Mouse (Mus musculus) heart, postnatal 0 days (tissue): ENCODE measurements at regions not wholly inside any gene's neighbourhood (a gene's known extent, or its start where the extent isn't known, plus 50 kb on each side); places are given as distances from the start of the nearest gene placed in this dataset.
A peak's percentile ranks its signal among the peaks of the same experiment; 100 is the strongest.

Experiments
- ATAC-seq: fragments of 200-750 bp; cut with Nextera tagmentation; 2 replicates; pipeline ENCODE4 v1.8.0; 2017; ENCODE audit warnings: low read depth, moderate number of reproducible peaks, moderate library complexity; ENCODE audit not compliant: insufficient read depth
- DNase-seq: peaks from one replicate; pipeline ENCODE4 v3.0.0-alpha.2; 2016; ENCODE audit warnings: low spot score
- H3K27ac ChIP-seq: fragments of 300-500 bp; sonication (generic); 2 replicates; pipeline ENCODE4 v1.5.1; 2014; ENCODE audit warnings: low read depth, mild to moderate bottlenecking
- H3K27me3 ChIP-seq: fragments of 300-500 bp; sonication (generic); 2 replicates; pipeline ENCODE4 v1.6.1; 2014; ENCODE audit warnings: low read length, mixed read lengths; ENCODE audit not compliant: control insufficient read depth, insufficient read depth
- H3K36me3 ChIP-seq: fragments of 300-500 bp; sonication (generic); replicated peaks from 2 replicates; pipeline ENCODE4 v1.6.1; 2014; ENCODE audit warnings: low read length, mixed read lengths; ENCODE audit not compliant: control insufficient read depth, insufficient read depth
- H3K4me1 ChIP-seq: fragments of 300-500 bp; sonication (generic); 2 replicates; pipeline ENCODE4 v1.6.1; 2014; ENCODE audit warnings: antibody characterized with exemption; ENCODE audit not compliant: control insufficient read depth, insufficient read depth
- H3K4me2 ChIP-seq: fragments of 300-500 bp; sonication (generic); 2 replicates; pipeline ENCODE4 v1.6.1; 2014; ENCODE audit warnings: low read depth, mild to moderate bottlenecking, low read length, moderate library complexity
- H3K4me3 ChIP-seq: fragments of 300-500 bp; sonication (generic); 2 replicates; pipeline ENCODE4 v1.5.1; 2014; ENCODE audit warnings: low read depth, low read length
- H3K9ac ChIP-seq: fragments of 300-500 bp; sonication (generic); replicated peaks from 2 replicates; pipeline ENCODE4 v1.6.1; 2014; ENCODE audit warnings: low read depth, low read length, mixed read lengths
- H3K9me3 ChIP-seq: fragments of 300-500 bp; sonication (generic); replicated peaks from 2 replicates; pipeline ENCODE4 v1.6.1; 2016; ENCODE audit warnings: low read length; ENCODE audit not compliant: control insufficient read depth
- CTCF ChIP-seq: IDR thresholded peaks from 2 replicates; pipeline ENCODE4 v1.5.1; 2016; ENCODE audit warnings: antibody characterized with exemption, control low read depth, low read depth
- EP300 ChIP-seq: IDR thresholded peaks from 2 replicates; pipeline ENCODE4 v1.6.1; 2016; ENCODE audit warnings: antibody characterized with exemption, low read depth
- WGBS: fragments of 180-500 bp; shearing (Covaris S2); extraction: QIAGEN DNeasy Blood & Tissue Kit; methylation state at CpG from one replicate; pipeline ENCODE4 v1.1.7; 2014; 5-methylcytosine and 5-hydroxymethylcytosine counted together

- Histone ChIP-seq H3K4me1 (peaks cover 19% of the 10 kb centered on the region), H3K36me3 (no peaks in the 10 kb centered on the region), H3K4me3 (no peak overlapping the region), H3K27me3 (no peaks in the 10 kb centered on the region), H3K9ac (no peak overlapping the region), H3K27ac (no peak overlapping the region), H3K4me2 (no peak overlapping the region), H3K9me3 (no peaks in the 10 kb centered on the region)
- TF ChIP-seq EP300, result no peak
- TF ChIP-seq CTCF, result no peak
- no peak for ATAC-seq
- 76% methylated on average over 9 of the region's 9 CpGs for WGBS
- DNase-seq, result no peak
These were observed 58.7 kb upstream of the Tmem178 start for GRCm38 (mm10) chr17:80885706-80886105.

- no peaks in the 10 kb centered on the region for H3K9me3 ChIP-seq
- no peak for ATAC-seq
- WGBS, result 61% methylated on average over 2 of the region's 2 CpGs
These were observed 59.5 kb upstream of the Tmem178 start for GRCm38 (mm10) chr17:80884886-80885285.

GRCm38 (mm10) chr17:80882476-80882875 lies 62.0 kb upstream of the Tmem178 start:
- Histone ChIP-seq H3K9me3 (no peaks in the 10 kb centered on the region), H3K27me3 (no peaks in the 10 kb centered on the region), H3K4me2 (no peak overlapping the region), H3K4me3 (no peak overlapping the region), H3K36me3 (no peaks in the 10 kb centered on the region), H3K4me1 (peaks cover 18% of the 10 kb centered on the region), H3K27ac (no peak overlapping the region), H3K9ac (no peak overlapping the region)
- no peak for DNase-seq
- 67% methylated on average over 3 of the region's 3 CpGs for WGBS
- TF ChIP-seq EP300 (no peak), CTCF (no peak)
- no peak for ATAC-seq

More at GRCm38 (mm10) chr17:80884886-80885285, 59.5 kb upstream of the Tmem178 start:
- no peak overlapping the region for H3K27ac ChIP-seq
- TF ChIP-seq EP300 (no peak), CTCF (no peak)
- H3K4me3 ChIP-seq, result no peak overlapping the region
- peaks cover 19% of the 10 kb centered on the region for H3K4me1 ChIP-seq
- H3K4me2 ChIP-seq, result no peak overlapping the region
- no peaks in the 10 kb centered on the region for H3K27me3 ChIP-seq
- no peak for DNase-seq
- no peaks in the 10 kb centered on the region for H3K36me3 ChIP-seq
- no peak overlapping the region for H3K9ac ChIP-seq

DNA sequence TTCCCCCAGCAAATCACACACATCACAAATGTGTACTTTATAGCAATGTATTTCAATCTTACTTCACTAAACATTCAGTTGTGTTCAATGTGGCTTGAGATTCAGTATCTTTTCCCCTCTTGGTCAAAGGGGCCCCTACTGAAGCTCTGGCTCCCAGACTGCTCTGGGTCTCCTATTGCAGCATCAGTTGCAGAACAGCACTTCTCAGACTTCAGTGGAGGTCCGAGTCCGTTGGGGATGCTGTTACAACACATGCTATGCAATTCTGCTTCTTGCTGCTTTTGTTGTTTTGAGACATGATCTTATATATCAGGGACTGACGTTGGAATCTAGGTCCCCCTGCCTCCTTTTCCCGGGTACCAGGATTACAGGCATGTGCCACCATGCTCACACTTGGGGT lies 64.1 kb upstream of the Tmem178 start:
- no peaks in the 10 kb centered on the region for H3K9me3 ChIP-seq
- no peaks in the 10 kb centered on the region for H3K36me3 ChIP-seq
- H3K4me2 ChIP-seq, result no peak overlapping the region
- DNase-seq (no peak), ATAC-seq (no peak)
- 72% methylated on average over 4 of the region's 4 CpGs for WGBS
- H3K27ac ChIP-seq, result no peak overlapping the region
- H3K9ac ChIP-seq, result no peak overlapping the region
- H3K27me3 ChIP-seq, result no peaks in the 10 kb centered on the region
- no peak overlapping the region for H3K4me3 ChIP-seq
- TF ChIP-seq EP300 (no peak), CTCF (no peak)
- no peaks in the 10 kb centered on the region; the same call in 1 of the 2 replicates for H3K4me1 ChIP-seq

DNA sequence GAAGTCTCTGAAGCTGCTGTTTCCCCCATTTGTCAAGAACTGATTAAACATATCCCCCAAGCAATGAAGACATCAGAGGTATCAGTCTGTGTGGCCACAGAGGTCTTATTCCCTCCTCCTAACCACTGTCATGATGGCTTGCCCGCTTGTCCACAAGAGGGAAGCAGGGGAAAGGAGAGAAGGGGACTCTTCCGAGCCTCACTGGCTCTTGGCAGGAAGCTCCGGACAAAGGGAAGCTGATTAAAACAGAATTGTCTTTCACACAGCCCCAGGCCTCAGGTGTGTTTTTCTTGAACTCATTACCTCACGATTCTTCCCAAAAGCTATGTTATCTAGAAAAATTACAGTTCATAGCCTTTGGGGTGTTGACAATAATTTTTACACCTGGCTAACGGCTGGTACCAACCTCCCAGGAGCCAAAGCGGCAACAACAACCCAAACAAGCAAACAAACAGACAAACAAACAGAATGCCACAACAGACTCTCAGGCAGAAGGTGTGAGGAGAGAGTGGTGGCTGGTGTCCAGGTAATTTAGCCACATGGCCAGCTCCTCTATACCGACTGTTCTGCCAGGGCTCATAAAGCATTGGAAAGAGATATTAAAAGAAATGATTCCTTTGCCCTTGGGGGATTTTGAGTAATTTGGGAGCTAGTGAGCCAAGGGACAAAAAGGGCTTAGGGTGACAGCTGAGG lies 68.9 kb upstream of the Tmem178 start:
- Histone ChIP-seq H3K9ac (no peak overlapping the region), H3K4me3 (no peak overlapping the region), H3K4me1 (no peaks in the 10 kb centered on the region; the same call in 1 of the 2 replicates), H3K27me3 (no peaks in the 10 kb centered on the region), H3K36me3 (no peaks in the 10 kb centered on the region), H3K27ac (no peak overlapping the region), H3K4me2 (no peak overlapping the region), H3K9me3 (no peaks in the 10 kb centered on the region)
- DNase-seq (peak; percentile 76), ATAC-seq (peak; percentile 57)
- WGBS, result 41% methylated on average over 7 of the region's 7 CpGs
- TF ChIP-seq EP300, result no peak
- peak; percentile 86 for TF ChIP-seq CTCF

DNA sequence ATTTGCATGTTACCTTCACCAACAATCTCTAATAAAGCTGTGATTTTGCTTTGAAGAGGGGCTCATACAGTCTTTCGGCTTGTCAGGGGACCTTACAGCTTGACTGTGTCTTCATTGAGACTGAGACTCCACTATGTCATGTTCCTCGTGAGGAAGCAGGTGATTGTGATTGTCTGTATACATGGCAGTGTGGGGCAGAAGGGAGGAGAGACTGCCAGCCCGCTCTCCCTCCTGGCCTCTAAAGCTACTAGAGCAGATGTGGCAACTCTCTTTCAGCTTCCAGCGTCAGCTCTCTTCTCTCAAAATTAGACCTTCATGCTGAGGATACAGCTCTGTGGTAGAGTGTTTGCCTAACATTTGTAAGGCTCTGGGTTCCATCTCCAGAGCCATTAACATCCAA lies 73.5 kb upstream of the Tmem178 start:
- Histone ChIP-seq H3K9me3 (no peaks in the 10 kb centered on the region), H3K4me3 (no peak overlapping the region), H3K36me3 (no peaks in the 10 kb centered on the region), H3K9ac (no peak overlapping the region), H3K27ac (no peak overlapping the region), H3K4me1 (no peaks in the 10 kb centered on the region; the same call in 1 of the 2 replicates), H3K4me2 (no peak overlapping the region), H3K27me3 (no peaks in the 10 kb centered on the region)
- ATAC-seq (no peak), DNase-seq (no peak)
- WGBS, result 69% methylated on average over 4 of the region's 4 CpGs
- no peak for TF ChIP-seq EP300
- TF ChIP-seq CTCF, result no peak
